ENCODE assay signal across 9 mouse cellular contexts in the genomic region with DNA sequence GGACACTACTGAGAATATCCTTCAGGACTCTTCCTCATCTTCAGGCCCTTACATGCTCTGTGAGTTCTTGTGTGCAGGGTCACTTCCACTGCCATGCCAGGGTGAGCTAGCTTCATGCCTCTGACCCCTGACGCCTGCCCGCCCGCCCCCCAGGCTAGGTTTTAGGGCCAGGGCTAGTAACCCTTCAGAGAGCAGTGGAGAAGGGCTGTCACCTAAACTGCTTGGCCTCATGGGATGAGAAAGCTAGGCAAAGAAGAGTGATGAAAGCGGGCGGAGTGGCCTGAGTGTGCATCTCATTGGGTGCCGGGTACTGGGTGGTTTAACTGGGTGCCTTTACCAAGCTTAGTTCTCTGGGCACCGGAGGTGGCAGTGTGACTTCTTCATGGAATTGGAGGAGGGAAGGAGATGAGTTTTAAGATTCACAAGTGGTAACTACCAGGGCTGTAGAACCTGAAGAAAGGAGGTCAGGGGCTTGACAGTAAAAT. TPM values are rescaled to one million over a fixed set of nuclear protein-coding genes. Genes with fewer than 3 reads are reported as not detected.
DNase-seq lines count a peak whose midpoint lies in the region; ATAC-seq lines count a peak whose summit lies in the region.
"Had no signal": no experiment of that assay in that cellular context is flagged by ENCODE, and none has a peak within 500 bp of the region (broad histone marks: within the 10 kb centered on the region; RNA-seq: fewer than 3 reads in every experiment).

No protein-coding gene starts in this region.

- no peak for DNase-seq in layer of hippocampus, adult 9-10 months (ENCODE audit: low spot score)
- DNase-seq in left cerebral cortex, adult 8-10 months (ENCODE audit: low spot score in 2 of 2): no peak
- DNase-seq: right cerebral cortex, postnatal 4 days had no signal

- peak overlapping the region; percentile 86 for H3K4me3 ChIP-seq in erythroblast, embryonic 14.5 days (replicated peaks)
- peak overlapping the region; percentile 99 for H3K4me3 ChIP-seq in embryonic facial prominence, embryonic 12.5 days
- peak overlapping the region; percentile 55 for H3K4me3 ChIP-seq in hindbrain, embryonic 16.5 days (ENCODE audit: low read length)
- H3K4me3 ChIP-seq in midbrain, embryonic 12.5 days: peak overlapping the region; percentile 84

- H3K4me1 ChIP-seq in erythroblast, embryonic 14.5 days (ENCODE audit: control insufficient read depth): peaks cover 56% of the 10 kb centered on the region
- peaks cover 39% of the 10 kb centered on the region for H3K4me1 ChIP-seq in embryonic facial prominence, embryonic 12.5 days
- peaks cover 34% of the 10 kb centered on the region for H3K4me1 ChIP-seq in hindbrain, embryonic 16.5 days (ENCODE audit: control insufficient read depth, insufficient read depth, low read depth, low read length)
- peaks cover 40% of the 10 kb centered on the region for H3K4me1 ChIP-seq in midbrain, embryonic 12.5 days

- peak overlapping the region; percentile 94 for H3K9ac ChIP-seq in embryonic facial prominence, embryonic 12.5 days
- H3K9ac ChIP-seq in hindbrain, embryonic 16.5 days (ENCODE audit: low read depth, low read length): no peak overlapping the region
- peak overlapping the region; percentile 95 for H3K9ac ChIP-seq in midbrain, embryonic 12.5 days (replicated peaks)

- no peaks in the 10 kb centered on the region for H3K27me3 ChIP-seq in erythroblast, embryonic 14.5 days (ENCODE audit: control insufficient read depth)
- no peaks in the 10 kb centered on the region for H3K27me3 ChIP-seq in embryonic facial prominence, embryonic 12.5 days
- no peaks in the 10 kb centered on the region for H3K27me3 ChIP-seq in hindbrain, embryonic 16.5 days (replicated peaks; ENCODE audit: control insufficient read depth, insufficient read depth, low read length)
- H3K27me3 ChIP-seq in midbrain, embryonic 12.5 days: no peaks in the 10 kb centered on the region

- peaks cover 46% of the 10 kb centered on the region for H3K36me3 ChIP-seq in erythroblast, embryonic 14.5 days (ENCODE audit: control insufficient read depth)
- H3K36me3 ChIP-seq in embryonic facial prominence, embryonic 12.5 days: peaks cover 37% of the 10 kb centered on the region
- H3K36me3 ChIP-seq in hindbrain, embryonic 16.5 days (ENCODE audit: control insufficient read depth, insufficient read depth, low read length): peaks cover 7% of the 10 kb centered on the region
- peaks cover 44% of the 10 kb centered on the region for H3K36me3 ChIP-seq in midbrain, embryonic 12.5 days

- H3K27ac ChIP-seq in embryonic facial prominence, embryonic 12.5 days: no peak overlapping the region
- no peak overlapping the region for H3K27ac ChIP-seq in hindbrain, embryonic 16.5 days (ENCODE audit: low read depth, low read length)
- no peak overlapping the region for H3K27ac ChIP-seq in midbrain, embryonic 12.5 days (replicated peaks)

- H3K4me2 ChIP-seq in embryonic facial prominence, embryonic 12.5 days (replicated peaks): peak overlapping the region; percentile 84
- peak overlapping the region; percentile 57 for H3K4me2 ChIP-seq in hindbrain, embryonic 16.5 days (ENCODE audit: low read length)
- peak overlapping the region; percentile 74 for H3K4me2 ChIP-seq in midbrain, embryonic 12.5 days (replicated peaks)

- no peaks in the 10 kb centered on the region for H3K9me3 ChIP-seq in erythroblast, embryonic 14.5 days (ENCODE audit: control insufficient read depth, low read length)
- H3K9me3 ChIP-seq in embryonic facial prominence, embryonic 12.5 days: no peaks in the 10 kb centered on the region
- H3K9me3 ChIP-seq in hindbrain, embryonic 16.5 days (ENCODE audit: control insufficient read depth, low read length): no peaks in the 10 kb centered on the region
- H3K9me3 ChIP-seq in midbrain, embryonic 12.5 days: no peaks in the 10 kb centered on the region

- ATAC-seq in erythroblast, adult 5-6 weeks (replicated peaks; ENCODE audit: low FRiP score, poor library complexity, severe bottlenecking): no peak
- no peak for ATAC-seq in embryonic facial prominence, embryonic 12.5 days (ENCODE audit: insufficient number of reproducible peaks, insufficient read depth, low FRiP score, low TSS enrichment)
- no peak for ATAC-seq in hindbrain, embryonic 16.5 days
- ATAC-seq in midbrain, embryonic 12.5 days (ENCODE audit: low FRiP score, low read depth): no peak
- ATAC-seq in CD4-positive, CD25-positive, alpha-beta regulatory T cell, adult 4 months: no peak

- 84% methylated on average over 7 of the region's 7 CpGs for WGBS in embryonic facial prominence, embryonic 12.5 days
- WGBS in hindbrain, embryonic 16.5 days: 86% methylated on average over 7 of the region's 7 CpGs
- 80% methylated on average over 7 of the region's 7 CpGs for WGBS in midbrain, embryonic 12.5 days

RNA-seq across cellular contexts. Expression of a gene that starts 1.7 kb away (rescaled TPM):
- 16.8 and 31.6 TPM in 2 replicates for polyA plus RNA-seq in erythroblast, embryonic 14.5 days (2012)
- total RNA-seq in erythroblast, adult 5-6 weeks (2015; ENCODE audit: low replicate concordance): 12.3 and 18.4 TPM in 2 replicates
- total RNA-seq in erythroblast, adult 5-6 weeks (2017; ENCODE audit: low replicate concordance): 5.0 and 30.4 TPM in 2 replicates
- polyA plus RNA-seq in embryonic facial prominence, embryonic 12.5 days (2016; fragmentation: Nextera tagmentation; extraction: Ambion mirVana): 455 and 459 TPM in 2 replicates
- polyA plus RNA-seq in hindbrain, embryonic 16.5 days (2015; fragmentation: Nextera tagmentation; extraction: Ambion mirVana): 192 and 222 TPM in 2 replicates
- 446 and 464 TPM in 2 replicates for polyA plus RNA-seq in midbrain, embryonic 12.5 days (2016; fragmentation: Nextera tagmentation; extraction: Ambion mirVana)
- 1 to 10 TPM; 3.0 to 4.1 (median 3.8) TPM for total RNA-seq in left cerebral cortex, adult 8-10 months (2022)
- polyA plus RNA-seq in CD4-positive, CD25-positive, alpha-beta regulatory T cell, adult 4 months (2017; shearing (Covaris generic)): not detected

RNA-seq across cellular contexts. Expression of a gene that starts 3.8 kb away (rescaled TPM):
- polyA plus RNA-seq in erythroblast, embryonic 14.5 days (2012): 9.0 and 10.3 TPM in 2 replicates
- 22.8 and 30.9 TPM in 2 replicates for total RNA-seq in erythroblast, adult 5-6 weeks (2015; ENCODE audit: low replicate concordance)
- 14.7 and 16.2 TPM in 2 replicates for total RNA-seq in erythroblast, adult 5-6 weeks (2017; ENCODE audit: low replicate concordance)
- polyA plus RNA-seq in embryonic facial prominence, embryonic 12.5 days (2016; fragmentation: Nextera tagmentation; extraction: Ambion mirVana): 59.1 and 64.8 TPM in 2 replicates
- polyA plus RNA-seq in hindbrain, embryonic 16.5 days (2015; fragmentation: Nextera tagmentation; extraction: Ambion mirVana): 51.3 and 53.9 TPM in 2 replicates
- 61.1 and 62.3 TPM in 2 replicates for polyA plus RNA-seq in midbrain, embryonic 12.5 days (2016; fragmentation: Nextera tagmentation; extraction: Ambion mirVana)
- total RNA-seq in left cerebral cortex, adult 8-10 months (2022): 10 to 100 TPM; 26.5 to 30.6 (median 28.0) TPM
- 10 to 100 TPM; 66.3 to 68.7 TPM for polyA plus RNA-seq in CD4-positive, CD25-positive, alpha-beta regulatory T cell, adult 4 months (2017; shearing (Covaris generic))

RNA-seq across cellular contexts. Expression of a gene that starts 35.9 kb away (rescaled TPM):
- 0.08 and 0.13 TPM in 2 replicates for polyA plus RNA-seq in erythroblast, embryonic 14.5 days (2012)
- total RNA-seq in erythroblast, adult 5-6 weeks (2015; ENCODE audit: low replicate concordance): not detected in 2 replicates
- 0.70 TPM in 1 of 2 replicates, not detected in the other for total RNA-seq in erythroblast, adult 5-6 weeks (2017; ENCODE audit: low replicate concordance)
- polyA plus RNA-seq in embryonic facial prominence, embryonic 12.5 days (2016; fragmentation: Nextera tagmentation; extraction: Ambion mirVana): 28.4 and 29.6 TPM in 2 replicates
- 13.5 and 17.5 TPM in 2 replicates for polyA plus RNA-seq in hindbrain, embryonic 16.5 days (2015; fragmentation: Nextera tagmentation; extraction: Ambion mirVana)
- 39.7 and 40.3 TPM in 2 replicates for polyA plus RNA-seq in midbrain, embryonic 12.5 days (2016; fragmentation: Nextera tagmentation; extraction: Ambion mirVana)
- 10 to 100 TPM; 18.7 to 28.1 (median 22.2) TPM for total RNA-seq in left cerebral cortex, adult 8-10 months (2022)
- 1 to 10 TPM in 1 of 2 experiments, under 1 TPM in 1; 0.91 to 2.7 TPM for polyA plus RNA-seq in CD4-positive, CD25-positive, alpha-beta regulatory T cell, adult 4 months (2017; shearing (Covaris generic))

Comparison
In these comparisons a context has a peak if more than half of its experiments do, and no peak if none do; other contexts are left out.
1. RNA of a gene that starts 1.7 kb away (polyA plus RNA-seq): 455 to 459 TPM in embryonic facial prominence, embryonic 12.5 days, 446 to 464 TPM in midbrain, embryonic 12.5 days, 192 to 222 TPM in hindbrain, embryonic 16.5 days and 16.8 to 31.6 TPM in erythroblast, embryonic 14.5 days; not detected in CD4-positive, CD25-positive, alpha-beta regulatory T cell, adult 4 months; every median in the first group is over 10 times any median in the second.
2. Peak in every context shown above with its lines, with median percentiles within 50 percentile points of each other: H3K4me3 ChIP-seq and H3K4me2 ChIP-seq.